Mouse (Mus musculus): ENCODE measurements at regions not wholly inside any gene's neighbourhood (a gene's known extent, or its start where the extent isn't known, plus 50 kb on each side); places are given as distances from the start of the nearest gene placed in this dataset.
A peak's percentile ranks its signal among the peaks of the same experiment; 100 is the strongest.

- DNase-seq (ENCODE audit: low spot score): no peak
Measured at GRCm38 (mm10) chrX:11655466-11655865, 327.8 kb downstream of the H2al1j start.

GRCm38 (mm10) chrX:11657606-11658254, 330.1 kb downstream of the H2al1j start:
- DNase-seq (ENCODE audit: low spot score): no peak

- no peak for DNase-seq (ENCODE audit: low spot score)
Measured at GRCm38 (mm10) chrX:11663187-11663829, 335.7 kb downstream of the H2al1j start.

- DNase-seq (ENCODE audit: low spot score): peak; percentile 52
Measured at GRCm38 (mm10) chrX:11664330-11665061, 336.9 kb downstream of the H2al1j start.

- DNase-seq (ENCODE audit: low spot score): no peak
Measured at GRCm38 (mm10) chrX:11665077-11665974, 337.7 kb downstream of the H2al1j start.

GRCm38 (mm10) chrX:11666517-11666916, 338.9 kb downstream of the H2al1j start:
- DNase-seq (ENCODE audit: low spot score): no peak

- no peak for DNase-seq (ENCODE audit: low spot score)
Measured at GRCm38 (mm10) chrX:11671805-11672204, 344.2 kb downstream of the H2al1j start.

- no peak for DNase-seq (ENCODE audit: low spot score)
Measured at GRCm38 (mm10) chrX:11678086-11678485, 350.5 kb downstream of the H2al1j start.

- no peak for DNase-seq (ENCODE audit: low spot score)
Measured at GRCm38 (mm10) chrX:11681274-11681673, 353.7 kb downstream of the H2al1j start.

- no peak for DNase-seq (ENCODE audit: low spot score)
Measured at GRCm38 (mm10) chrX:11689989-11690405, 362.4 kb downstream of the H2al1j start.

- DNase-seq (ENCODE audit: low spot score): no peak
Measured at GRCm38 (mm10) chrX:11690446-11690845, 362.8 kb downstream of the H2al1j start.

GRCm38 (mm10) chrX:11691019-11691418, 363.4 kb downstream of the H2al1j start:
- no peak for DNase-seq (ENCODE audit: low spot score)

GRCm38 (mm10) chrX:11696565-11696964, 368.9 kb downstream of the H2al1j start:
- DNase-seq (ENCODE audit: low spot score): no peak

GRCm38 (mm10) chrX:11701095-11701494, 373.5 kb downstream of the H2al1j start:
- no peak for DNase-seq (ENCODE audit: low spot score)

- DNase-seq (ENCODE audit: low spot score): no peak
Measured at GRCm38 (mm10) chrX:11705851-11706557, 378.4 kb downstream of the H2al1j start.

- DNase-seq (ENCODE audit: low spot score): no peak
Measured at GRCm38 (mm10) chrX:11707330-11707729, 379.7 kb downstream of the H2al1j start.

- no peak for DNase-seq (ENCODE audit: low spot score)
Measured at GRCm38 (mm10) chrX:11708325-11708724, 380.7 kb downstream of the H2al1j start.

- no peak for DNase-seq (ENCODE audit: low spot score)
Measured at GRCm38 (mm10) chrX:11709326-11709725, 381.7 kb downstream of the H2al1j start.

GRCm38 (mm10) chrX:11713423-11713822, 385.8 kb downstream of the H2al1j start:
- no peak for DNase-seq (ENCODE audit: low spot score)

- DNase-seq (ENCODE audit: low spot score): no peak
Measured at GRCm38 (mm10) chrX:11716773-11717172, 389.2 kb downstream of the H2al1j start.

GRCm38 (mm10) chrX:11718778-11719177, 391.2 kb downstream of the H2al1j start:
- DNase-seq (ENCODE audit: low spot score): no peak

All from urinary bladder, postnatal 25 days (tissue).